ENCODE assay signal across 8 mouse cellular contexts in the genomic region with DNA sequence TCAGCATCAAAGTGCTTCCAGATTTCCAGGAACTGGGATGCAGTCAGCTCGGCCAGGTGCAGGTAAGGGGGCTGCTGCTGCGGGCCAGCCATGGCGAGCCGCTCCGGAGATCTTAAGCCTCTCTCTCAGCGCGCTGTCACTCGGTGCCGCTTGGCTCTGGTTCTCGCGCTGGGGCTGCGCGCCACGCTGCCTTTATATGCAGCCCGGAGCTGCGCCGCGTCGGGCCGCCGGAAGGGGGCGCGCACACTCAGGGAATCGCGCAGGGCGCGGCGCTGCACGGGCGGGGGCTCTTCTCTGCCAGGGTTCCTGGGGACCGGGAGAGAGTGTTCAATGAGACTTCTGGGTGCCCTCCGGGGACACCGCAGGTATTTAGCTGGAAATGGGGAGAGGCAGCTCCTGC. TPM values are rescaled to one million over a fixed set of nuclear protein-coding genes. Genes with fewer than 3 reads are reported as not detected.
DNase-seq lines count a peak whose midpoint lies in the region; ATAC-seq and TF ChIP-seq lines count a peak whose summit lies in the region.

A gene (minus strand): TSS at position 165 of the 400 bp plus-strand sequence.

- peak; percentile 75 for TF ChIP-seq CTCF in ES-Bruce4 (IDR thresholded peaks at IDR 0.05; ENCODE audit: low read depth, low read length)
- peak; percentile 30; the same call in 1 of the 2 replicates for TF ChIP-seq CTCF in bone marrow, adult 2 months (IDR thresholded peaks at IDR 0.05; ENCODE audit: control insufficient read depth, insufficient read depth, low read length)

- no peaks in the 10 kb centered on the region for H3K36me3 ChIP-seq in ES-Bruce4 (ENCODE audit: control insufficient read depth, insufficient read depth, low read length, poor library complexity, severe bottlenecking)
- no peaks in the 10 kb centered on the region for H3K36me3 ChIP-seq in embryonic facial prominence, embryonic 12.5 days
- no peaks in the 10 kb centered on the region for H3K36me3 ChIP-seq in heart, embryonic 14.5 days (ENCODE audit: control insufficient read depth, insufficient read depth, low read length)
- no peaks in the 10 kb centered on the region for H3K36me3 ChIP-seq in liver, embryonic 12.5 days
- H3K36me3 ChIP-seq in neural tube, embryonic 15.5 days: no peaks in the 10 kb centered on the region

- H3K9me3 ChIP-seq in ES-Bruce4 (replicated peaks; ENCODE audit: control insufficient read depth, insufficient read depth, low read length, poor library complexity, severe bottlenecking): no peaks in the 10 kb centered on the region
- H3K9me3 ChIP-seq in embryonic facial prominence, embryonic 12.5 days: no peaks in the 10 kb centered on the region
- H3K9me3 ChIP-seq in heart, embryonic 14.5 days (ENCODE audit: control insufficient read depth, low read length): 0 out of 2 replicates have a peak, but pooled peaks cover 4% of the 10 kb centered on the region
- no peaks in the 10 kb centered on the region for H3K9me3 ChIP-seq in liver, embryonic 12.5 days (replicated peaks)
- H3K9me3 ChIP-seq in neural tube, embryonic 15.5 days (replicated peaks): no peaks in the 10 kb centered on the region

- peak within 1 kb of the TSS; percentile 53 for H3K4me3 ChIP-seq in ES-Bruce4 (ENCODE audit: low read depth, low read length)
- H3K4me3 ChIP-seq in bone marrow, adult 2 months (replicated peaks; ENCODE audit: control insufficient read depth, low read depth, low read length): no peak within 1 kb of the TSS
- H3K4me3 ChIP-seq in embryonic facial prominence, embryonic 12.5 days: peak within 1 kb of the TSS; percentile 9; the same call in 1 of the 2 replicates
- 0 out of 4 replicates have a peak within 1 kb of the TSS, but pooled peaks of 1 of the 2 experiments have one; percentile 4 for H3K4me3 ChIP-seq in heart, embryonic 14.5 days (ENCODE audit: control insufficient read depth in 1 of 2, insufficient read depth in 1 of 2, low read depth in 1 of 2, low read length in 2 of 2)
- H3K4me3 ChIP-seq in liver, embryonic 12.5 days: no peak within 1 kb of the TSS
- peak within 1 kb of the TSS; percentile 31 for H3K4me3 ChIP-seq in neural tube, embryonic 15.5 days (replicated peaks)

- peak; percentile 78 to 82 for DNase-seq in kidney, postnatal 4 days
- DNase-seq in yolk sac, embryonic 10.5 days (ENCODE audit: low spot score): peak; percentile 24

- H3K4me1 ChIP-seq in ES-Bruce4 (ENCODE audit: control insufficient read depth, insufficient read depth, low read length): no peaks in the 10 kb centered on the region
- H3K4me1 ChIP-seq in bone marrow, adult 2 months (ENCODE audit: control insufficient read depth, insufficient read depth, low read length): no peaks in the 10 kb centered on the region
- no peaks in the 10 kb centered on the region for H3K4me1 ChIP-seq in embryonic facial prominence, embryonic 12.5 days
- H3K4me1 ChIP-seq in heart, embryonic 14.5 days (ENCODE audit: control insufficient read depth in 2 of 2, insufficient read depth in 2 of 2, low read length in 2 of 2): no peaks in the 10 kb centered on the region
- H3K4me1 ChIP-seq in liver, embryonic 12.5 days: no peaks in the 10 kb centered on the region; the same call in 1 of the 2 replicates
- H3K4me1 ChIP-seq in neural tube, embryonic 15.5 days: peaks cover 14% of the 10 kb centered on the region

- peak; percentile 72 for ATAC-seq in embryonic facial prominence, embryonic 12.5 days (ENCODE audit: insufficient number of reproducible peaks, insufficient read depth, low FRiP score, low TSS enrichment)
- peak; percentile 13; the same call in 1 of the 2 replicates for ATAC-seq in heart, embryonic 14.5 days (ENCODE audit: insufficient number of reproducible peaks, insufficient read depth, low FRiP score, low read depth)
- ATAC-seq in liver, embryonic 12.5 days: 0 out of 2 replicates have a peak, but pooled peaks have one; percentile 40
- ATAC-seq in neural tube, embryonic 15.5 days (ENCODE audit: low FRiP score): peak; percentile 83

- H3K9ac ChIP-seq in ES-Bruce4 (ENCODE audit: low read depth, poor library complexity, severe bottlenecking): no peak within 1 kb of the TSS
- no peak within 1 kb of the TSS for H3K9ac ChIP-seq in embryonic facial prominence, embryonic 12.5 days
- no peak within 1 kb of the TSS for H3K9ac ChIP-seq in heart, embryonic 14.5 days (ENCODE audit: low read length)
- H3K9ac ChIP-seq in liver, embryonic 12.5 days: no peak within 1 kb of the TSS
- H3K9ac ChIP-seq in neural tube, embryonic 15.5 days (replicated peaks): 0 out of 2 replicates have a peak within 1 kb of the TSS, but pooled peaks have one; percentile 24

- H3K27ac ChIP-seq in ES-Bruce4 (ENCODE audit: insufficient read depth, low read length): no peak within 1 kb of the TSS
- H3K27ac ChIP-seq in bone marrow, adult 2 months (ENCODE audit: control insufficient read depth, insufficient read depth, low read depth, low read length, poor library complexity): no peak within 1 kb of the TSS
- no peak within 1 kb of the TSS for H3K27ac ChIP-seq in embryonic facial prominence, embryonic 12.5 days
- H3K27ac ChIP-seq in heart, embryonic 14.5 days (replicated peaks in 1 of 2; ENCODE audit: control insufficient read depth in 1 of 2, insufficient read depth in 1 of 2, low read depth in 2 of 2, low read length in 2 of 2): no peak within 1 kb of the TSS
- H3K27ac ChIP-seq in liver, embryonic 12.5 days: no peak within 1 kb of the TSS
- no peak within 1 kb of the TSS for H3K27ac ChIP-seq in neural tube, embryonic 15.5 days (replicated peaks)

- 11% methylated on average over 33 of the region's 33 CpGs for WGBS in bone marrow, adult 2 months
- under 1% methylated on average over 33 of the region's 33 CpGs for WGBS in embryonic facial prominence, embryonic 12.5 days
- under 1% methylated on average over 33 of the region's 33 CpGs for WGBS in heart, embryonic 14.5 days
- 1% methylated on average over 33 of the region's 33 CpGs for WGBS in liver, embryonic 12.5 days (ENCODE audit: insufficient replicate concordance)
- 2% methylated on average over 32 of the region's 33 CpGs for WGBS in neural tube, embryonic 15.5 days

- no peak for TF ChIP-seq EP300 in ES-Bruce4 (IDR thresholded peaks at IDR 0.05; ENCODE audit: insufficient read depth, low read depth, low read length)

- peak within 1 kb of the TSS; percentile 20 for H3K4me2 ChIP-seq in embryonic facial prominence, embryonic 12.5 days (replicated peaks)
- H3K4me2 ChIP-seq in heart, embryonic 14.5 days (ENCODE audit: low read length): peak within 1 kb of the TSS; percentile 12; the same call in 1 of the 2 replicates
- H3K4me2 ChIP-seq in liver, embryonic 12.5 days: no peak within 1 kb of the TSS
- H3K4me2 ChIP-seq in neural tube, embryonic 15.5 days: peak within 1 kb of the TSS; percentile 59

- no peak for TF ChIP-seq POLR2A in ES-Bruce4 (IDR thresholded peaks at IDR 0.05; ENCODE audit: insufficient read depth, low read length)
- no peak for TF ChIP-seq POLR2A in bone marrow, adult 2 months (IDR thresholded peaks at IDR 0.05; ENCODE audit: borderline replicate concordance, control insufficient read depth, low read depth, low read length)

- peaks cover 4% of the 10 kb centered on the region; the same call in 1 of the 2 replicates for H3K27me3 ChIP-seq in ES-Bruce4 (ENCODE audit: control insufficient read depth, insufficient read depth, low read length, poor library complexity, severe bottlenecking)
- H3K27me3 ChIP-seq in embryonic facial prominence, embryonic 12.5 days: peaks cover 34% of the 10 kb centered on the region
- H3K27me3 ChIP-seq in heart, embryonic 14.5 days (ENCODE audit: control insufficient read depth, insufficient read depth, low read length): peaks cover 36% of the 10 kb centered on the region
- peaks cover 43% of the 10 kb centered on the region for H3K27me3 ChIP-seq in liver, embryonic 12.5 days (replicated peaks)
- H3K27me3 ChIP-seq in neural tube, embryonic 15.5 days (replicated peaks): peaks cover 30% of the 10 kb centered on the region

RNA-seq across cellular contexts. Expression of the gene that starts here (rescaled TPM):
- polyA plus RNA-seq in ES-Bruce4 (2011; ENCODE audit: insufficient read depth, insufficient read length, low read depth, missing spikeins): 0.62 and 0.84 TPM in 2 replicates
- polyA plus RNA-seq in bone marrow, adult 2 months (2011; ENCODE audit: insufficient read depth, insufficient read length, low replicate concordance, missing spikeins): 4.2 TPM in 1 of 2 replicates, not detected in the other
- polyA plus RNA-seq in embryonic facial prominence, embryonic 12.5 days (2016; fragmentation: Nextera tagmentation; extraction: Ambion mirVana): 3.6 and 6.4 TPM in 2 replicates
- 0.42 and 0.65 TPM in 2 replicates for polyA plus RNA-seq in heart, embryonic 14.5 days (2014; fragmentation: Nextera tagmentation; extraction: Ambion mirVana)
- polyA plus RNA-seq in liver, embryonic 12.5 days (2016; fragmentation: Nextera tagmentation; extraction: Ambion mirVana): 0.08 TPM in 1 of 2 replicates, not detected in the other
- polyA plus RNA-seq in neural tube, embryonic 15.5 days (2015; fragmentation: Nextera tagmentation; extraction: Ambion mirVana): 48.2 and 55.0 TPM in 2 replicates

Comparison
In these comparisons a context has a peak if more than half of its experiments do, and no peak if none do; other contexts are left out.
1. Peak in ATAC-seq and H3K4me2 ChIP-seq in heart, embryonic 14.5 days; RNA of the gene not detected or under 1 TPM.
2. Peak in ATAC-seq in liver, embryonic 12.5 days; RNA of the gene not detected or under 1 TPM.
3. H3K4me3 ChIP-seq: peak in ES-Bruce4 (single experiment), embryonic facial prominence, embryonic 12.5 days (single experiment) and neural tube, embryonic 15.5 days (single experiment); none in bone marrow, adult 2 months (single experiment) and liver, embryonic 12.5 days (single experiment).
4. ATAC-seq: peak in every context shown above with its lines; median percentile 83 in neural tube, embryonic 15.5 days; 72 in embryonic facial prominence, embryonic 12.5 days; 40 in liver, embryonic 12.5 days; 13 in heart, embryonic 14.5 days.